ENCODE assay signal across 26 mouse cellular contexts in the genomic region with DNA sequence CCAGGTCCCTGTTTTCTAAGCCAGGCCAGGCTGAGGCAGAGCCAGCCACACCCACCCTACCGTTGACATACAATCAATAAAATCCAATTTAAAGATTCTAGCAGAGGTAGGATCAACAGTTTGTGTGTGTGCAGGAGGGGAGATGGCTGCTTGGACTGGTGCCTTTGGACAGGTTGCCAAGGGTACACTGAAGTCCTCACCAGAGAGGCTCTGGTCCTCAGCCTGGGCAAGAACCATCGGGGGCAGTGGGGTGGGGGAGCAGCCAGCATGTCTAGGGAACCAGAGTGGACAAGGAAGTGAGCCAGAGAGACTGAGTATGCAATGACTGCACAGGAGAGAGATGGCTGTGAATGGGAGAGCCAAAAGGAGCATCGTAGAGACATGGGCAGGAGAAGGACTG. TPM values are rescaled to one million over a fixed set of nuclear protein-coding genes. Genes with fewer than 3 reads are reported as not detected.
"Had no signal": no experiment of that assay in that cellular context is flagged by ENCODE, and none has a peak within 500 bp of the region (broad histone marks: within the 10 kb centered on the region; RNA-seq: fewer than 3 reads in every experiment).

No protein-coding gene starts in this region.

- DNase-seq: heart, postnatal 10 days; heart, postnatal 14 days; heart, postnatal 36 days; heart, postnatal 4 days; kidney, adult 11 months; kidney, adult 18-20 months; kidney, adult 2 months; kidney, adult 8-10 months; kidney, adult 9 months; kidney, postnatal 10 days; kidney, postnatal 14 days; kidney, postnatal 36 days; kidney, postnatal 4 days; layer of hippocampus, adult 9-11 months; layer of hippocampus, postnatal 36 days had no signal

RNA-seq across cellular contexts. Expression of a gene that starts 43.8 kb away (rescaled TPM):
- total RNA-seq: heart, postnatal 10 days; heart, postnatal 14 days; heart, postnatal 36 days; heart, postnatal 4 days; hematopoietic stem cell, adult 5-6 weeks; hindbrain, postnatal 0 days; layer of hippocampus, adult 18-20 months; layer of hippocampus, adult 2 months; layer of hippocampus, adult 8-10 months; layer of hippocampus, postnatal 10 days; layer of hippocampus, postnatal 14 days; layer of hippocampus, postnatal 25 days; layer of hippocampus, postnatal 36 days; left cerebral cortex, adult 18-20 months; left cerebral cortex, adult 2 months; left cerebral cortex, adult 8-10 months had no signal
